Mouse (Mus musculus): ENCODE results near the gene Ptprf. TPM values are rescaled to one million over a fixed set of nuclear protein-coding genes. Genes with fewer than 3 reads are reported as not detected.

Ptprf gene
- total and polyA plus RNA-seq, 2 experiments = 40.1 to 89.8 TPM

GRCm38 (mm10) chr4:118274521-118274920, 16.7 kb downstream of the Ptprf start:
- H3K27ac ChIP-seq (replicated peaks; ENCODE audit: insufficient read depth, low read depth, low read length) = peak overlapping the region; percentile 85
- no peak for DNase-seq (ENCODE audit: extremely low read depth, low read depth, low spot score)
- H3K27me3 ChIP-seq (ENCODE audit: control insufficient read depth, insufficient read depth, low read length) = no peaks in the 10 kb centered on the region
- H3K36me3 ChIP-seq (ENCODE audit: control insufficient read depth, insufficient read depth, low read length) = no peaks in the 10 kb centered on the region
- TF ChIP-seq POLR2A (IDR thresholded peaks at IDR 0.05; ENCODE audit: extremely low read depth, insufficient read depth, low read length) (no peak), CTCF (IDR thresholded peaks at IDR 0.05; ENCODE audit: low read depth, low read length) (no peak)
- 58% methylated on average over 7 of the region's 7 CpGs for WGBS
- peaks cover 24% of the 10 kb centered on the region; the same call in 1 of the 2 replicates for H3K79me2 ChIP-seq (ENCODE audit: control insufficient read depth, insufficient read depth, low read length)
- no peak overlapping the region for H3K4me3 ChIP-seq (ENCODE audit: insufficient read depth, low read depth, low read length)
- no peak overlapping the region for H3K9ac ChIP-seq (ENCODE audit: low read depth, low read length)
- peaks cover 53% of the 10 kb centered on the region for H3K4me1 ChIP-seq (ENCODE audit: control insufficient read depth, insufficient read depth, low read length)

- no peaks in the 10 kb centered on the region for H3K27me3 ChIP-seq (ENCODE audit: control insufficient read depth, insufficient read depth, low read length)
- DNase-seq (ENCODE audit: extremely low read depth, low read depth, low spot score) = no peak
- H3K79me2 ChIP-seq (ENCODE audit: control insufficient read depth, insufficient read depth, low read length) = peaks cover 22% of the 10 kb centered on the region; the same call in 1 of the 2 replicates
- H3K9ac ChIP-seq (ENCODE audit: low read depth, low read length) = peak overlapping the region; percentile 7; the same call in 1 of the 2 replicates
- peak overlapping the region; percentile 85 for H3K27ac ChIP-seq (replicated peaks; ENCODE audit: insufficient read depth, low read depth, low read length)
- H3K4me3 ChIP-seq (ENCODE audit: insufficient read depth, low read depth, low read length) = no peak overlapping the region
- H3K4me1 ChIP-seq (ENCODE audit: control insufficient read depth, insufficient read depth, low read length) = peaks cover 52% of the 10 kb centered on the region
- 22% methylated on average over 8 of the region's 8 CpGs for WGBS
- H3K36me3 ChIP-seq (ENCODE audit: control insufficient read depth, insufficient read depth, low read length) = no peaks in the 10 kb centered on the region
- TF ChIP-seq POLR2A (IDR thresholded peaks at IDR 0.05; ENCODE audit: extremely low read depth, insufficient read depth, low read length) = no peak
- no peak for TF ChIP-seq CTCF (IDR thresholded peaks at IDR 0.05; ENCODE audit: low read depth, low read length)
Measured at GRCm38 (mm10) chr4:118273998-118274397, 17.2 kb downstream of the Ptprf start.

- Histone ChIP-seq H3K4me3 (ENCODE audit: insufficient read depth, low read depth, low read length) (no peak overlapping the region), H3K36me3 (ENCODE audit: control insufficient read depth, insufficient read depth, low read length) (no peaks in the 10 kb centered on the region), H3K9ac (ENCODE audit: low read depth, low read length) (peak overlapping the region; percentile 7), H3K27me3 (ENCODE audit: control insufficient read depth, insufficient read depth, low read length) (no peaks in the 10 kb centered on the region), H3K27ac (replicated peaks; ENCODE audit: insufficient read depth, low read depth, low read length) (peak overlapping the region; percentile 85), H3K4me1 (ENCODE audit: control insufficient read depth, insufficient read depth, low read length) (peaks cover 51% of the 10 kb centered on the region), H3K79me2 (ENCODE audit: control insufficient read depth, insufficient read depth, low read length) (peaks cover 21% of the 10 kb centered on the region; the same call in 1 of the 2 replicates)
- peak; percentile 99 for DNase-seq (ENCODE audit: extremely low read depth, low read depth, low spot score)
- TF ChIP-seq CTCF (IDR thresholded peaks at IDR 0.05; ENCODE audit: low read depth, low read length) (peak; percentile 15; the same call in 1 of the 2 replicates), POLR2A (IDR thresholded peaks at IDR 0.05; ENCODE audit: extremely low read depth, insufficient read depth, low read length) (no peak)
- WGBS = 24% methylated on average over 5 of the region's 5 CpGs
Measured at GRCm38 (mm10) chr4:118273545-118273944, 17.7 kb downstream of the Ptprf start.

GRCm38 (mm10) chr4:118272871-118273270, 18.3 kb downstream of the Ptprf start:
- H3K4me1 ChIP-seq (ENCODE audit: control insufficient read depth, insufficient read depth, low read length) = peaks cover 47% of the 10 kb centered on the region

GRCm38 (mm10) chr4:118272258-118272657, 18.9 kb downstream of the Ptprf start:
- Histone ChIP-seq H3K79me2 (ENCODE audit: control insufficient read depth, insufficient read depth, low read length) (peaks cover 21% of the 10 kb centered on the region; the same call in 1 of the 2 replicates), H3K9ac (ENCODE audit: low read depth, low read length) (peak overlapping the region; percentile 21), H3K4me1 (ENCODE audit: control insufficient read depth, insufficient read depth, low read length) (peaks cover 41% of the 10 kb centered on the region), H3K27ac (replicated peaks; ENCODE audit: insufficient read depth, low read depth, low read length) (peak overlapping the region; percentile 58), H3K36me3 (ENCODE audit: control insufficient read depth, insufficient read depth, low read length) (no peaks in the 10 kb centered on the region; the same call in 1 of the 2 replicates), H3K4me3 (ENCODE audit: insufficient read depth, low read depth, low read length) (no peak overlapping the region), H3K27me3 (ENCODE audit: control insufficient read depth, insufficient read depth, low read length) (no peaks in the 10 kb centered on the region)
- TF ChIP-seq POLR2A (IDR thresholded peaks at IDR 0.05; ENCODE audit: extremely low read depth, insufficient read depth, low read length) = no peak
- no peak for TF ChIP-seq CTCF (IDR thresholded peaks at IDR 0.05; ENCODE audit: low read depth, low read length)
- DNase-seq (ENCODE audit: extremely low read depth, low read depth, low spot score) = peak; percentile 89
- WGBS = 26% methylated on average over 5 of the region's 5 CpGs

More at GRCm38 (mm10) chr4:118272871-118273270, 18.3 kb downstream of the Ptprf start:
- Histone ChIP-seq H3K79me2 (ENCODE audit: control insufficient read depth, insufficient read depth, low read length) (peaks cover 22% of the 10 kb centered on the region; the same call in 1 of the 2 replicates), H3K9ac (ENCODE audit: low read depth, low read length) (peak overlapping the region; percentile 29; the same call in 1 of the 2 replicates), H3K27me3 (ENCODE audit: control insufficient read depth, insufficient read depth, low read length) (no peaks in the 10 kb centered on the region), H3K36me3 (ENCODE audit: control insufficient read depth, insufficient read depth, low read length) (no peaks in the 10 kb centered on the region; the same call in 1 of the 2 replicates), H3K4me3 (ENCODE audit: insufficient read depth, low read depth, low read length) (no peak overlapping the region), H3K27ac (replicated peaks; ENCODE audit: insufficient read depth, low read depth, low read length) (peak overlapping the region; percentile 58)
- WGBS = 61% methylated on average over 3 of the region's 3 CpGs
- TF ChIP-seq POLR2A (IDR thresholded peaks at IDR 0.05; ENCODE audit: extremely low read depth, insufficient read depth, low read length) (no peak), CTCF (IDR thresholded peaks at IDR 0.05; ENCODE audit: low read depth, low read length) (no peak)
- DNase-seq (ENCODE audit: extremely low read depth, low read depth, low spot score) = no peak

GRCm38 (mm10) chr4:118271556-118272074, 19.6 kb downstream of the Ptprf start:
- Histone ChIP-seq H3K79me2 (ENCODE audit: control insufficient read depth, insufficient read depth, low read length) (peaks cover 21% of the 10 kb centered on the region; the same call in 1 of the 2 replicates), H3K27me3 (ENCODE audit: control insufficient read depth, insufficient read depth, low read length) (no peaks in the 10 kb centered on the region), H3K4me1 (ENCODE audit: control insufficient read depth, insufficient read depth, low read length) (peaks cover 34% of the 10 kb centered on the region), H3K36me3 (ENCODE audit: control insufficient read depth, insufficient read depth, low read length) (no peaks in the 10 kb centered on the region; the same call in 1 of the 2 replicates), H3K9ac (ENCODE audit: low read depth, low read length) (no peak overlapping the region), H3K27ac (replicated peaks; ENCODE audit: insufficient read depth, low read depth, low read length) (no peak overlapping the region), H3K4me3 (ENCODE audit: insufficient read depth, low read depth, low read length) (no peak overlapping the region)
- no peak for DNase-seq (ENCODE audit: extremely low read depth, low read depth, low spot score)
- TF ChIP-seq CTCF (IDR thresholded peaks at IDR 0.05; ENCODE audit: low read depth, low read length) (no peak), POLR2A (IDR thresholded peaks at IDR 0.05; ENCODE audit: extremely low read depth, insufficient read depth, low read length) (no peak)
- 93% methylated on average over 9 of the region's 9 CpGs for WGBS
